Mouse (Mus musculus) monocyte, adult 5-6 weeks (primary cell): ENCODE data around the gene Olfr18. TPM values are rescaled to one million over a fixed set of nuclear protein-coding genes. Genes with fewer than 3 reads are reported as not detected.
"Not testable (repeated sequence)": the region's sequence is repeated elsewhere in the genome, so short reads cannot be mapped to it uniquely, and the experiment has no call there.

ENCODE experiments used
- ATAC-seq: fragments of 153-309, 156-312 bp; replicated peaks from 2 replicates; pipeline ENCODE4 v1.8.0; 2017; ENCODE audit warnings: mild to moderate bottlenecking; ENCODE audit not compliant: low TSS enrichment, insufficient number of reproducible peaks, severe bottlenecking, poor library complexity, low FRiP score
- total RNA-seq: library from RNA; stranded (forward); fragments of 200-1000, 200-491, 200-594 nt; gene quantifications from 3 replicates; pipeline ENCODE4 v1.2.3, GENCODE M21; 2017

Olfr18 gene
- total RNA-seq: not detected in 3 replicates

DNA sequence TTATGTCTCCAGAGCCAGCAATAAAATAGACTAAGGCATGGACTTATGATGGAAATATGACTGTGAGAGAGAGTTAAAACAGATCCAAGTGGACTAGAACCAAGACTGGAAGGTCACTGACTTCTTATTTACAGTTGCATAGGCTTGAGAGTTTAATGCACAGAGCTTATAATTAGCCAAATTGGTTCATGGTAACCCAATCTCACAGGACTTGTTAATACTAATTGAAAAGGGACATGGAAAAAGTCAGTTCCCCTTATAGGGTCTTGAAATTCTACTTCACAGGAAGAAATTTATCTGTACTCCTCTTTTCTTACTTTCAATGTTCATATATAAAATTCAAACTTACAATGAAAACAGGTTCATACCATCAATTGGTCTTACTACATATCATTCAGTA is at the start of gene Olfr18:
Gene Olfr18 (minus strand): TSS at position 101 of the 400 bp plus-strand sequence.
- ATAC-seq: no peak

GRCm38 (mm10) chr9:20385343-20385703 is 49.4 kb upstream of the Olfr18 start:
- ATAC-seq: no peak; the same call in 1 of the 2 replicates

DNA sequence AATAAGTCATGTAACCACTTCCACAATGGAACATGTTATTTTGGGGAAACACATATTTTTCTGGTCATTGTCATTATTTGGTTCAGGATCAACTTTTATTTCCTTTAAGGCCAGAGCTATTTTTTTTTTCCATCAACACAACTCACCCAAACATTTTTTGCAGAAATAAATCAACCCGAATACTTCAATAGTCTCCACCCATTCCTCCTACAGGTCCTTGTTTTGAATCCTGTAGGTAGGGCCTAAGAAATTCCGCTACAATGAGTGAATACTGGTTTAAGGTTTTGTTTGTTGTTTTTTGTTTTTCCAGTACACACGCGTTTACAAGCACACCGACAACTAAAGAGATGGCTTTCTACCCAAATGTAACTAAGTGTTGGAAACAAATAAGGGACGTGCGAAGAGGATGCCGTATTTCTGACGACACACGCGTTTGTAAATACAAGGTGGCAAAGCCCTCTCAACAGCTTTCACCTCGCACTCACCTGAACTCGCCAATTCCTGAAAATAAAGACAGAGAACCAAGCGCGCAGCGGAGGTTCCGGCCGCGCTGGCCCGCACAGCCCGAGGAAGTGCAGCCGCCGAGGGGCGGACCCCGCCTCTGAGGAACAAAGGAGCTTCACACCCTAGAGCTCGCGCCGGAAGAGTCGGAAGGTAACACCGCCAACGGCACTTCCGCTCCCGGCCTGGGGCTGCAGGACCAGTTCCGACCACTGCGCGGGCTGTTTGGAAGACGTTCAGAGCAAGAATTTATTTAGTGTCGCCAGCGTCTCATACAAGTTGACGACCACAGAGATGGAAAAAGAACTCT is 48.8 kb upstream of the Olfr18 start, which contains the start of gene Zfp560:
Gene Zfp560 (minus strand): TSS at position 646 of the 811 bp plus-strand sequence.
- ATAC-seq: peak; percentile 99

DNA sequence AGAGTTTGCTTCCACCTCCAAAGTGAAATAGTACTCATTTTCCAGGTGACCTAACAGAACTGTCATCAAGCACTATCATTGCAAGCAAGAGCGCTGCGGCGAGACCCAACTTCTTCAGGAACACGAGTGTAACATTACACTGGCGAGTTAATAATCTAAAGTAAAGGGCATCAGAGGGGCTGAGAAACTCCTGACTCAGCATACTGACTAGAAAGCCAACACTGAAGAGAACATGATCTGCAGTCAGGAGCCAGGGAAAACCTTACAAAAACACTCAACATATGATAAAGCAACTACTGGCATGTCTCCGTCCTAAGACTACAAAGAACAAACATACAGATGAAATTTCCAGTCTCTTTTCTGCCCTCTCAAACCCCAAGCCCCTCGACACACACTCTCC is 47.8 kb upstream of the Olfr18 start:
- no peak for ATAC-seq

DNA sequence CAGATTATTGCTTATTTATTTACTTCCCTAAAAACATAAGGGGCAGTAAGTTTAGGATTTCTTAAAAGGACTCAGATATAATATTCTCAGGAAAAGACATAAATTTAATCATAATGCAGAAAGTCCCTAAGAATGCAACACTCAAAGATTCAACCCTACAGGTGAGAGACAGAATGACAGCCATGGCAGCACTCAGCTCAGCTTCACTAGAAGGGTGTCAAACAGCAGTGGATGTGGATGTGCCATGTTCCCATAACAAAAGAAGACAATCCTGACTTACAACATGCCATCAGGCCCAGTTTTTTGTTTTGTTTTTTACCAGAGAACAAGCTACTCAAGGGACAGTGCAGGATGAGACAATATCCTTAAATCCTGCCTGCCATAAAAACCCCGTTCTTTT is 38.8 kb upstream of the Olfr18 start:
- no peak for ATAC-seq

DNA sequence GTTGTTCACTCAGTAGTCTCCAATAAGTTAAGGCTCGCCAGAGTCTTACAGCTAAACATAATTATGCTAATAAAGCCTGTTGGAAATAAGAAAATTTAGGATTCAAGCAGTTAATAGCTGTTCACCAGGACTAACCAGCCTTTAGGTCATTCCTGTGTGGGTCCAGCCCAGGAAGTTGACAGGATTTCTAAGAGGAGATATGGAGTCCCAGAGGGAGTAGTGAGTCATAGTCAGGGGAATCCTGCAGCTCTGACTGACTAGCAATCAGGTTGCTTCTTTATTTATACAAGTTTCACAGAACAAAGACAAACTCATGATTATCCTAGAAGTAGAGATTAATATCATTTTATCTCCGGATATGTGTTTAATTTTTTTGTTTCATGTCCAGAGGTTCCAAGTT is 31.4 kb upstream of the Olfr18 start:
- ATAC-seq: no peak

GRCm38 (mm10) chr9:20348501-20348900 is 12.6 kb upstream of the Olfr18 start:
- no peak for ATAC-seq

DNA sequence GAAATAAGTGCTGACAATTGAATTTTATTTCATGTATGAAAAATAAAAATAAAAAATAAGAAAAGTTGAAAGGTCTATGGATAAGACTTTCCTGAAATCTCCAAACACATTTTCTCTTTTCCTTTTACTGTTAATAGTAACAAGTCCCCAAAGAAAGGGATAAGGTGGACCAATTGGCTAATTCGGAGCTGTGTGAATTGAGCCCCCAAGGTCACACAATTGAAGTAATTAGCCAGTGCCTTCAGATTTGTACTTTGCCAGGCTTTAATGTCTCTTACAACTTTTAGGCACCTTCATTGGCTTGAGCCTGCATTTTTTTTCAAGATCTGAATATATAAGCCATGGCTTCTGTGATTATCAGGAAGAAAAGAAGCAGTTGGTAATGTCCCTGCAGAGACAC is 37.7 kb downstream of the Olfr18 start, which contains the start of gene Olfr873:
Gene Olfr873 (plus strand): TSS at position 301 of the 400 bp plus-strand sequence.
- ATAC-seq: no peak

DNA sequence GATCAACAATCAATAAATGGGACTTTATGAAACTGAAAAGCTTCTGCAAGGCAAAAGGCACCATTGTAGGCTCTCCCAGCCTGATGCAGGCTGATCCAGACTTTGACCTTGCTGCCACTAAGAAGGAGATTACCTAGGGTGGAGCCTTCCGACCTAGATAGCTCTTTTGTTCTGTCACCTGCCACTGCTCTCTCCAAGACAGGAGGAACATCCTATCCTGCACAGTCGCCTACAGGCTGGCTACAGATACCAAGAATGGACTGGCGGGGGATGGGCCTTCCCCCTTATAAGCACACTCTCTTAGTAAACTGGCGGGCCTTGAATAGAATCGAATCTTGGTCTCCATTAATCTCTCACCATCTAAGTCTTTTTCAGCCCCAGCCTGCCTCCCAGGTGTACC is 40.3 kb downstream of the Olfr18 start:
- ATAC-seq: not testable (repeated sequence)

GRCm38 (mm10) chr9:20282051-20282450 is 53.8 kb downstream of the Olfr18 start, which contains the start of gene Olfr39:
TSS of gene Olfr39 (plus strand) at chr9:20282351.
- no peak for ATAC-seq

Other genes starting within 250 kb of the Olfr18 start
- gene Olfr868, start 237.5 kb downstream of the Olfr18 start, total RNA-seq: not detected in 3 replicates
- gene Olfr869, start 207.1 kb downstream of the Olfr18 start, total RNA-seq: not detected in 3 replicates
- gene Olfr870, start 162.0 kb downstream of the Olfr18 start, total RNA-seq: not detected in 3 replicates
- gene Olfr871, start 123.9 kb downstream of the Olfr18 start, total RNA-seq: not detected in 3 replicates
- not detected in 3 replicates for gene Olfr872, start 99.0 kb downstream of the Olfr18 start, total RNA-seq
- not detected in 3 replicates for gene Olfr39, start 53.7 kb downstream of the Olfr18 start, total RNA-seq
- gene Olfr873, start 37.6 kb downstream of the Olfr18 start, total RNA-seq: not detected in 3 replicates
- gene Zfp560, start 49.1 kb upstream of the Olfr18 start, total RNA-seq: 5.3 to 23.0 TPM (median 13.5 TPM) in 3 replicates
- 27.5 to 45.4 TPM (median 31.6 TPM) in 3 replicates for gene Zfp26, start 124.1 kb upstream of the Olfr18 start, total RNA-seq
- gene Zfp426, start 156.7 kb upstream of the Olfr18 start, total RNA-seq: 10.9 to 21.2 TPM (median 15.1 TPM) in 3 replicates
- gene Zfp266, start 185.3 kb upstream of the Olfr18 start, total RNA-seq: 27.5 to 43.8 TPM (median 36.4 TPM) in 3 replicates
- 5.1 to 8.3 TPM (median 7.2 TPM) in 3 replicates for gene Zfp846, start 245.2 kb upstream of the Olfr18 start, total RNA-seq